Mouse (Mus musculus) C2C12 (cell line): Measurements from ENCODE around the gene Xpnpep1.

Experiments
- CTCF ChIP-seq: IDR thresholded peaks from one replicate; pipeline ENCODE4 v1.5.1; 2011; ENCODE audit not compliant: control insufficient read depth, insufficient read depth, insufficient read length
- MAX ChIP-seq: IDR thresholded peaks from one replicate; pipeline ENCODE4 v1.6.1; 2011; ENCODE audit warnings: mild to moderate bottlenecking, control low read depth
- MYOD1 ChIP-seq: IDR thresholded peaks from one replicate; pipeline ENCODE4 v1.6.1; 2011; ENCODE audit warnings: low read depth; ENCODE audit not compliant: control insufficient read depth, insufficient read length
- MYOG ChIP-seq: IDR thresholded peaks from one replicate; pipeline ENCODE4 v1.6.1; 2011; ENCODE audit not compliant: control insufficient read depth, insufficient read length; ENCODE audit errors: extremely low read depth
- USF1 ChIP-seq: IDR thresholded peaks from one replicate; pipeline ENCODE4 v1.6.1; 2011; ENCODE audit warnings: low read depth, mild to moderate bottlenecking, control low read depth, moderate library complexity

GRCm38 (mm10) chr19:53082862-53083261 is 42.8 kb upstream of the Xpnpep1 start:
- TF ChIP-seq CTCF (no peak), MAX (no peak), USF1 (no peak), MYOD1 (no peak), MYOG (no peak)
